Mouse (Mus musculus): Measurements from ENCODE around the gene Cd3g. TPM values are rescaled to one million over a fixed set of nuclear protein-coding genes. Genes with fewer than 3 reads are reported as not detected.

Cd3g gene
- polyA plus RNA-seq, 1 experiment from 2014 or later: not detected

GRCm38 (mm10) chr9:44965833-44966466, 14.3 kb downstream of the Cd3g start:
- TF ChIP-seq CTCF (IDR thresholded peaks at IDR 0.05): no peak
- ATAC-seq (no peak), DNase-seq (ENCODE audit: low read depth, low spot score) (no peak)
- in situ Hi-C loops (cut with MboI; ENCODE audit: low pct_unique_long_range_greater_than_20kb): no loop called here
- CTCF ChIA-PET: interaction anchor here (1.1 to 2.1 kb wide), 6 partner anchors 10 to 125 kb away, joined by 3 to 10 read pairs (median 4); partner anchors contain the start of gene Cd3g
- H3K27me3 ChIP-seq: peaks cover 10% of the 10 kb centered on the region
- POLR2A ChIA-PET: no interaction called here

GRCm38 (mm10) chr9:44965126-44965832, 15.0 kb downstream of the Cd3g start, which contains the start of gene Ube4a:
Ube4a (minus strand) TSS chr9:44965600.
- DNase-seq (ENCODE audit: low read depth, low spot score): peak; percentile 88
- no peak for TF ChIP-seq CTCF (IDR thresholded peaks at IDR 0.05)
- H3K27me3 ChIP-seq: peaks cover 5% of the 10 kb centered on the region
- in situ Hi-C loops (cut with MboI; ENCODE audit: low pct_unique_long_range_greater_than_20kb): no loop called here
- CTCF ChIA-PET: interaction anchor here (2.1 kb wide), 1 partner anchor 12 kb away, joined by 10 read pairs; no protein-coding TSS in a partner anchor
- peak; percentile 78 for ATAC-seq
- POLR2A ChIA-PET: no interaction called here

GRCm38 (mm10) chr9:44954432-44954831, 25.8 kb downstream of the Cd3g start:
- DNase-seq (ENCODE audit: low read depth, low spot score) (no peak), ATAC-seq (no peak)
- no peaks in the 10 kb centered on the region for H3K27me3 ChIP-seq
- ChIA-PET CTCF (interaction anchor here (0.9 kb wide), 1 partner anchor 14 kb away, joined by 3 read pairs; no protein-coding TSS in a partner anchor), POLR2A (interaction anchor here (0.7 kb wide), 1 partner anchor 191 kb away, joined by 3 read pairs; no protein-coding TSS in a partner anchor)
- in situ Hi-C loops (cut with MboI; ENCODE audit: low pct_unique_long_range_greater_than_20kb): no loop called here
- no peak for TF ChIP-seq CTCF (IDR thresholded peaks at IDR 0.05)

- in situ Hi-C loops (cut with MboI; ENCODE audit: low pct_unique_long_range_greater_than_20kb): no loop called here
- ATAC-seq: no peak
- no peak for DNase-seq (ENCODE audit: low read depth, low spot score)
- TF ChIP-seq CTCF (IDR thresholded peaks at IDR 0.05): no peak
- H3K27me3 ChIP-seq: no peaks in the 10 kb centered on the region
- CTCF ChIA-PET: no interaction called here
- POLR2A ChIA-PET: interaction anchor here (0.8 kb wide), 1 partner anchor 9 kb away, joined by 4 read pairs; no protein-coding TSS in a partner anchor
Measured at GRCm38 (mm10) chr9:44947836-44948235, 32.4 kb downstream of the Cd3g start.

- ChIA-PET POLR2A (no interaction called here), CTCF (no interaction called here)
- in situ Hi-C loops (cut with MboI; ENCODE audit: low pct_unique_long_range_greater_than_20kb): no loop called here
Measured at GRCm38 (mm10) chr9:44946185-44946695, 34.0 kb downstream of the Cd3g start.

GRCm38 (mm10) chr9:44942421-44942820, 37.8 kb downstream of the Cd3g start:
- DNase-seq (ENCODE audit: low read depth, low spot score): no peak
- POLR2A ChIA-PET: no interaction called here
- CTCF ChIA-PET: interaction anchor here (1.7 kb wide), 1 partner anchor 9 kb away, joined by 5 read pairs; no protein-coding TSS in a partner anchor
- no peaks in the 10 kb centered on the region for H3K27me3 ChIP-seq
- TF ChIP-seq CTCF (IDR thresholded peaks at IDR 0.05): no peak
- in situ Hi-C loops (cut with MboI; ENCODE audit: low pct_unique_long_range_greater_than_20kb): no loop called here
- ATAC-seq: no peak

More at GRCm38 (mm10) chr9:44946185-44946695, 34.0 kb downstream of the Cd3g start:
- ATAC-seq: no peak
- no peak for TF ChIP-seq CTCF (IDR thresholded peaks at IDR 0.05)
- no peak for DNase-seq (ENCODE audit: low read depth, low spot score)
- H3K27me3 ChIP-seq: no peaks in the 10 kb centered on the region

GRCm38 (mm10) chr9:44941756-44942155, 38.5 kb downstream of the Cd3g start:
- no peaks in the 10 kb centered on the region for H3K27me3 ChIP-seq
- no peak for TF ChIP-seq CTCF (IDR thresholded peaks at IDR 0.05)
- ChIA-PET CTCF (interaction anchor here (1.7 kb wide), 1 partner anchor 10 kb away, joined by 5 read pairs; no protein-coding TSS in a partner anchor), POLR2A (no interaction called here)
- DNase-seq (ENCODE audit: low read depth, low spot score) (no peak), ATAC-seq (no peak)
- in situ Hi-C loops (cut with MboI; ENCODE audit: low pct_unique_long_range_greater_than_20kb): no loop called here

- DNase-seq (ENCODE audit: low read depth, low spot score) (no peak), ATAC-seq (no peak)
- TF ChIP-seq CTCF (IDR thresholded peaks at IDR 0.05): peak; percentile 51
- no peaks in the 10 kb centered on the region for H3K27me3 ChIP-seq
- CTCF ChIA-PET: interaction anchor here (0.8 to 1.6 kb wide), 4 partner anchors 19 to 89 kb away, joined by 3 to 4 read pairs (median 4); no protein-coding TSS in a partner anchor
- in situ Hi-C loops (cut with MboI; ENCODE audit: low pct_unique_long_range_greater_than_20kb): no loop called here
- POLR2A ChIA-PET: interaction anchor here (1.3 kb wide), 1 partner anchor 36 kb away, joined by 3 read pairs; no protein-coding TSS in a partner anchor
Measured at GRCm38 (mm10) chr9:44921543-44921942, 58.7 kb downstream of the Cd3g start.

GRCm38 (mm10) chr9:44921123-44921468, 59.1 kb downstream of the Cd3g start:
- no peaks in the 10 kb centered on the region for H3K27me3 ChIP-seq
- ATAC-seq: peak; percentile 68
- CTCF ChIA-PET: interaction anchor here (0.8 to 1.6 kb wide), 6 partner anchors 10 to 85 kb away, joined by 3 to 4 read pairs (median 3); no protein-coding TSS in a partner anchor
- in situ Hi-C loops (cut with MboI; ENCODE audit: low pct_unique_long_range_greater_than_20kb): no loop called here
- POLR2A ChIA-PET: interaction anchor here (1.3 to 1.4 kb wide), 2 partner anchors 14 to 35 kb away, joined by 3 to 4 read pairs; no protein-coding TSS in a partner anchor
- DNase-seq (ENCODE audit: low read depth, low spot score): no peak
- no peak for TF ChIP-seq CTCF (IDR thresholded peaks at IDR 0.05)

GRCm38 (mm10) chr9:44920374-44921122, 59.7 kb downstream of the Cd3g start, which contains the start of gene Atp5l:
Atp5l (minus strand) TSS chr9:44920742.
- in situ Hi-C loops (cut with MboI; ENCODE audit: low pct_unique_long_range_greater_than_20kb): no loop called here
- DNase-seq (ENCODE audit: low read depth, low spot score) (peak; percentile 96), ATAC-seq (peak; percentile 48)
- POLR2A ChIA-PET: interaction anchor here (0.6 to 1.4 kb wide), 3 partner anchors 13 to 35 kb away, joined by 3 to 4 read pairs (median 3); no protein-coding TSS in a partner anchor
- CTCF ChIA-PET: interaction anchor here (0.7 to 1.6 kb wide), 8 partner anchors 9 to 84 kb away, joined by 3 to 4 read pairs (median 3); no protein-coding TSS in a partner anchor
- no peak for TF ChIP-seq CTCF (IDR thresholded peaks at IDR 0.05)
- H3K27me3 ChIP-seq: no peaks in the 10 kb centered on the region
